Mouse (Mus musculus) WW6 (cell line): Measurements from ENCODE around the gene Nsmce1.
"Not testable (repeated sequence)": the region's sequence is repeated elsewhere in the genome, so short reads cannot be mapped to it uniquely, and the experiment has no call there.

ENCODE experiments used
- DNase-seq: peaks from one replicate; pipeline ENCODE4 v3.0.0-alpha.2; 2013; ENCODE audit warnings: low read depth, low spot score

The Nsmce1 gene

GRCm38 (mm10) chr7:125434666-125435290 lies 56.6 kb downstream of the Nsmce1 start:
- DNase-seq = no peak

GRCm38 (mm10) chr7:125433874-125434273 lies 57.5 kb downstream of the Nsmce1 start:
- DNase-seq = no peak

- no peak for DNase-seq
Observed at GRCm38 (mm10) chr7:125430170-125430842, 61.1 kb downstream of the Nsmce1 start.

- not testable (repeated sequence) for DNase-seq
Observed at GRCm38 (mm10) chr7:125428816-125429500, 62.4 kb downstream of the Nsmce1 start.

GRCm38 (mm10) chr7:125428381-125428780 lies 63.0 kb downstream of the Nsmce1 start:
- DNase-seq = no peak

- no peak for DNase-seq
Observed at GRCm38 (mm10) chr7:125427492-125428090, 63.8 kb downstream of the Nsmce1 start.

GRCm38 (mm10) chr7:125423056-125423455 lies 68.3 kb downstream of the Nsmce1 start:
- DNase-seq = no peak

GRCm38 (mm10) chr7:125421911-125422310 lies 69.5 kb downstream of the Nsmce1 start:
- no peak for DNase-seq

GRCm38 (mm10) chr7:125420190-125420589 lies 71.2 kb downstream of the Nsmce1 start:
- no peak for DNase-seq

GRCm38 (mm10) chr7:125418413-125418812 lies 73.0 kb downstream of the Nsmce1 start:
- peak; percentile 52 for DNase-seq
